In genomic region chr3:45681410-45681809, GRCm38 (mm10) we compare ENCODE assay signal across 12 mouse cellular contexts.
DNase-seq lines count a peak whose midpoint lies in the region; ATAC-seq and TF ChIP-seq lines count a peak whose summit lies in the region.
"Had no signal": no experiment of that assay in that cellular context is flagged by ENCODE, and none has a peak within 500 bp of the region (broad histone marks: within the 10 kb centered on the region; RNA-seq: fewer than 3 reads in every experiment).

No protein-coding gene starts in this region.

- peak overlapping the region; percentile 13; the same call in 1 of the 2 replicates for H3K4me2 ChIP-seq in stomach, embryonic 14.5 days (replicated peaks; ENCODE audit: low read depth, low read length)
- H3K4me2 ChIP-seq in stomach, postnatal 0 days (replicated peaks; ENCODE audit: low read depth), result no peak overlapping the region
- H3K4me2 ChIP-seq in midbrain, embryonic 12.5 days (replicated peaks), result peak overlapping the region; percentile 41
- no peak overlapping the region for H3K4me2 ChIP-seq in kidney, embryonic 15.5 days
- H3K4me2 ChIP-seq: limb, embryonic 13.5 days had no signal

- no peaks in the 10 kb centered on the region for H3K9me3 ChIP-seq in stomach, embryonic 14.5 days (ENCODE audit: control insufficient read depth, low read depth, low read length)
- no peaks in the 10 kb centered on the region for H3K9me3 ChIP-seq in stomach, postnatal 0 days (ENCODE audit: control insufficient read depth, low read length)
- H3K9me3 ChIP-seq in forebrain, embryonic 10.5 days, result no peaks in the 10 kb centered on the region
- no peaks in the 10 kb centered on the region for H3K9me3 ChIP-seq in midbrain, embryonic 12.5 days
- H3K9me3 ChIP-seq in kidney, embryonic 15.5 days (replicated peaks), result no peaks in the 10 kb centered on the region
- H3K9me3 ChIP-seq: limb, embryonic 13.5 days; megakaryocyte, embryonic 14.5 days had no signal

- H3K9ac ChIP-seq in stomach, embryonic 14.5 days (replicated peaks; ENCODE audit: low read depth, low read length), result no peak overlapping the region
- H3K9ac ChIP-seq in stomach, postnatal 0 days (ENCODE audit: low read length), result no peak overlapping the region
- H3K9ac ChIP-seq in midbrain, embryonic 12.5 days (replicated peaks), result no peak overlapping the region
- H3K9ac ChIP-seq in kidney, embryonic 15.5 days, result no peak overlapping the region
- H3K9ac ChIP-seq: limb, embryonic 13.5 days had no signal

- no peak overlapping the region for H3K27ac ChIP-seq in stomach, embryonic 14.5 days (ENCODE audit: low read length)
- no peak overlapping the region for H3K27ac ChIP-seq in stomach, postnatal 0 days (replicated peaks)
- no peak overlapping the region for H3K27ac ChIP-seq in forebrain, embryonic 10.5 days
- no peak overlapping the region for H3K27ac ChIP-seq in midbrain, embryonic 12.5 days (replicated peaks)
- H3K27ac ChIP-seq in kidney, embryonic 15.5 days, result no peak overlapping the region
- H3K27ac ChIP-seq: limb, embryonic 13.5 days had no signal

- 11% methylated on average over 12 of the region's 12 CpGs for WGBS in stomach, embryonic 14.5 days
- 11% methylated on average over 12 of the region's 12 CpGs for WGBS in stomach, postnatal 0 days
- 2% methylated on average over 12 of the region's 12 CpGs for WGBS in forebrain, embryonic 10.5 days
- 1% methylated on average over 12 of the region's 12 CpGs for WGBS in midbrain, embryonic 12.5 days
- WGBS in kidney, embryonic 15.5 days, result 8% methylated on average over 12 of the region's 12 CpGs

- no peak for TF ChIP-seq CTCF in stomach, postnatal 0 days (IDR thresholded peaks at IDR 0.05; ENCODE audit: low read depth)

- no peak for DNase-seq in stomach, postnatal 0 days (ENCODE audit: low spot score)
- DNase-seq in forebrain, embryonic 10.5 days (ENCODE audit: extremely low spot score, low spot score), result peak; percentile 31
- DNase-seq in kidney, adult 11 months, result no peak
- DNase-seq: kidney, adult 18-20 months had no signal

- H3K4me1 ChIP-seq in stomach, embryonic 14.5 days (ENCODE audit: control insufficient read depth, insufficient read depth, low read length), result no peaks in the 10 kb centered on the region
- H3K4me1 ChIP-seq in stomach, postnatal 0 days (replicated peaks; ENCODE audit: control insufficient read depth, insufficient read depth), result no peaks in the 10 kb centered on the region
- H3K4me1 ChIP-seq in forebrain, embryonic 10.5 days, result peaks cover 16% of the 10 kb centered on the region
- peaks cover 7% of the 10 kb centered on the region for H3K4me1 ChIP-seq in midbrain, embryonic 12.5 days
- no peaks in the 10 kb centered on the region for H3K4me1 ChIP-seq in kidney, embryonic 15.5 days
- H3K4me1 ChIP-seq: limb, embryonic 13.5 days; megakaryocyte, embryonic 14.5 days had no signal

- ATAC-seq in stomach, embryonic 14.5 days (ENCODE audit: insufficient number of reproducible peaks, insufficient read depth, low FRiP score, low read depth), result no peak
- no peak for ATAC-seq in stomach, postnatal 0 days (ENCODE audit: low FRiP score, low TSS enrichment)
- peak; percentile 68 for ATAC-seq in midbrain, embryonic 12.5 days (ENCODE audit: low FRiP score, low read depth)
- no peak for ATAC-seq in kidney, embryonic 15.5 days (replicated peaks; ENCODE audit: low FRiP score)
- ATAC-seq in inflammation-experienced regulatory T-cells, adult 6 months, result no peak
- ATAC-seq: Patski had no signal

- no peak for TF ChIP-seq EP300 in stomach, postnatal 0 days (optimal IDR thresholded peaks at IDR 0.05)

- H3K36me3 ChIP-seq in stomach, embryonic 14.5 days (ENCODE audit: control insufficient read depth, insufficient read depth, low read length), result no peaks in the 10 kb centered on the region
- H3K36me3 ChIP-seq in stomach, postnatal 0 days (ENCODE audit: control insufficient read depth, insufficient read depth, low read length), result no peaks in the 10 kb centered on the region
- no peaks in the 10 kb centered on the region for H3K36me3 ChIP-seq in forebrain, embryonic 10.5 days (replicated peaks)
- H3K36me3 ChIP-seq in midbrain, embryonic 12.5 days, result no peaks in the 10 kb centered on the region
- no peaks in the 10 kb centered on the region for H3K36me3 ChIP-seq in kidney, embryonic 15.5 days
- H3K36me3 ChIP-seq: limb, embryonic 13.5 days had no signal

- H3K4me3 ChIP-seq in stomach, embryonic 14.5 days (ENCODE audit: low read depth, low read length), result no peak overlapping the region
- H3K4me3 ChIP-seq in stomach, postnatal 0 days (ENCODE audit: low read depth, low read length), result no peak overlapping the region
- H3K4me3 ChIP-seq in forebrain, embryonic 10.5 days, result peak overlapping the region; percentile 34
- no peak overlapping the region for H3K4me3 ChIP-seq in midbrain, embryonic 12.5 days
- H3K4me3 ChIP-seq in kidney, embryonic 15.5 days (replicated peaks), result no peak overlapping the region
- H3K4me3 ChIP-seq: erythroblast, embryonic 14.5 days; limb, embryonic 13.5 days; megakaryocyte, embryonic 14.5 days had no signal

- no peaks in the 10 kb centered on the region for H3K27me3 ChIP-seq in stomach, embryonic 14.5 days (ENCODE audit: control insufficient read depth, insufficient read depth, low read length)
- no peaks in the 10 kb centered on the region for H3K27me3 ChIP-seq in stomach, postnatal 0 days (ENCODE audit: control insufficient read depth, insufficient read depth, low read length)
- no peaks in the 10 kb centered on the region for H3K27me3 ChIP-seq in forebrain, embryonic 10.5 days (ENCODE audit: poor library complexity, severe bottlenecking)
- H3K27me3 ChIP-seq in midbrain, embryonic 12.5 days, result no peaks in the 10 kb centered on the region
- H3K27me3 ChIP-seq in kidney, embryonic 15.5 days, result peaks cover 11% of the 10 kb centered on the region
- H3K27me3 ChIP-seq: megakaryocyte, embryonic 14.5 days had no signal

Comparison
In these comparisons a context has a peak if more than half of its experiments do, and no peak if none do; other contexts are left out.
1. H3K4me2 ChIP-seq: peak in stomach, embryonic 14.5 days (single experiment) and midbrain, embryonic 12.5 days (single experiment); none in stomach, postnatal 0 days (single experiment) and kidney, embryonic 15.5 days (single experiment).